Mouse (Mus musculus): Measurements from ENCODE around the gene Fbrsl1.
"Not testable (repeated sequence)": the region's sequence is repeated elsewhere in the genome, so short reads cannot be mapped to it uniquely, and the experiment has no call there.

Gene Fbrsl1

GRCm38 (mm10) chr5:110447720-110448435 lies 425 bp downstream of the Fbrsl1 start:
- peak; percentile 73 for DNase-seq

- peak; percentile 22 for DNase-seq
Measured at GRCm38 (mm10) chr5:110444509-110444908, 3.8 kb downstream of the Fbrsl1 start.

GRCm38 (mm10) chr5:110442966-110443590 lies 5.2 kb downstream of the Fbrsl1 start:
- peak; percentile 41 for DNase-seq

GRCm38 (mm10) chr5:110439565-110440310 lies 8.6 kb downstream of the Fbrsl1 start:
- DNase-seq: peak; percentile 76

- DNase-seq: no peak
Measured at GRCm38 (mm10) chr5:110438591-110438990, 9.7 kb downstream of the Fbrsl1 start.

GRCm38 (mm10) chr5:110437632-110438261 lies 10.6 kb downstream of the Fbrsl1 start:
- DNase-seq: no peak

GRCm38 (mm10) chr5:110436166-110436565 lies 12.1 kb downstream of the Fbrsl1 start:
- DNase-seq: not testable (repeated sequence)

- no peak for DNase-seq
Measured at GRCm38 (mm10) chr5:110434816-110435215, 13.5 kb downstream of the Fbrsl1 start.

- DNase-seq: peak; percentile 72
Measured at GRCm38 (mm10) chr5:110429045-110429444, 19.3 kb downstream of the Fbrsl1 start.

- DNase-seq: no peak
Measured at GRCm38 (mm10) chr5:110428290-110428689, 20.0 kb downstream of the Fbrsl1 start.

- DNase-seq: no peak
Measured at GRCm38 (mm10) chr5:110425187-110425586, 23.1 kb downstream of the Fbrsl1 start.

- DNase-seq: no peak
Measured at GRCm38 (mm10) chr5:110424204-110424603, 24.1 kb downstream of the Fbrsl1 start.

- no peak for DNase-seq
Measured at GRCm38 (mm10) chr5:110421393-110421792, 26.9 kb downstream of the Fbrsl1 start.

GRCm38 (mm10) chr5:110420950-110421349 lies 27.4 kb downstream of the Fbrsl1 start:
- DNase-seq: no peak

GRCm38 (mm10) chr5:110420201-110420600 lies 28.1 kb downstream of the Fbrsl1 start:
- no peak for DNase-seq

GRCm38 (mm10) chr5:110418523-110418911 lies 29.8 kb downstream of the Fbrsl1 start:
- no peak for DNase-seq

- DNase-seq: no peak
Measured at GRCm38 (mm10) chr5:110417756-110418522, 30.4 kb downstream of the Fbrsl1 start.

- peak; percentile 85 for DNase-seq
Measured at GRCm38 (mm10) chr5:110416825-110417401, 31.4 kb downstream of the Fbrsl1 start.

- no peak for DNase-seq
Measured at GRCm38 (mm10) chr5:110415806-110416700, 32.2 kb downstream of the Fbrsl1 start.

GRCm38 (mm10) chr5:110415022-110415421 lies 33.3 kb downstream of the Fbrsl1 start:
- no peak for DNase-seq

- no peak for DNase-seq
Measured at GRCm38 (mm10) chr5:110413018-110413417, 35.3 kb downstream of the Fbrsl1 start.

Measured in cerebellum, adult 9-11 months (tissue).